Mouse (Mus musculus): Measurements from ENCODE around the gene Tnfrsf25. TPM values are rescaled to one million over a fixed set of nuclear protein-coding genes. Genes with fewer than 3 reads are reported as not detected.

Tnfrsf25 gene
- polyA plus RNA-seq, 1 experiment: 7.0 TPM

DNA sequence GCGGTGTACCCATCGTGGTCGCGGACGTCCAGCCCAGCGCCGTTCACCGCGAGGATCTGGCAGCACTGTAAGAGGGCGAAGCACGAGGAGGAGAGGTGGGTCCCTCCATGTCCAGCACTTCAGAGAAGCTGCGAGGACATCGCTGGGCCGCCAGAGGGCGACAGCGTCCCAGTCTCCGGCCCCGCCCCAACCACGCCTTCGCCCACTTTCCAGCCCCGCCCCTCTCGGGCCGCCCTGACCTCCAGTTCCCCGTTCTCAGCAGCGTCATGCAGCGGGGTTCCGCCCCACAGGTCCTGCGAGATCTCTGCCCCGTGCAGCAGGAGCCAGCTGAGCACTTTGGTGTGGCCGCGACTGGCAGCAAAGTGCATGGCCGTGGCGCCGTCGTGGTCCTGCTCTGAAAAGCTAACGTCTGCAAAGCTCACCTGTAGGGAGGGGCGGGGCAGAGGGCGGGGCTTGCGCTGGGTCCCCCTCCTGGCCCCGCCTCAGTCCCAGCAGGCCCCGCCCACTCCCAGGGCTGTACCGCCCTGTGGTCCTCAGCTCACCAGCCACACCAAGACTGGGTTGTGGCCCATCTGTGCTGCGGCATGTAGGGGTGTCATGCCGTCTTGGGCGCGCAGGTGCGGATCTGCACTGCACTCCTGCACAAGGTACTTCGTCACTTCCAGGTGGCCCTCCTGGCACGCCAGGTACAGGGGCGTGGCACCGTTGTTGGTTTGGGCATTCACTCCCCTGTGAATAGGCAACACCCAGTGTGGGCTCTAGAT is 22.9 kb downstream of the Tnfrsf25 start:
- peak in 1 of 2 experiments; percentile 76 for DNase-seq (ENCODE audit: extremely low spot score in 1 of 2, low spot score in 1 of 2)

DNA sequence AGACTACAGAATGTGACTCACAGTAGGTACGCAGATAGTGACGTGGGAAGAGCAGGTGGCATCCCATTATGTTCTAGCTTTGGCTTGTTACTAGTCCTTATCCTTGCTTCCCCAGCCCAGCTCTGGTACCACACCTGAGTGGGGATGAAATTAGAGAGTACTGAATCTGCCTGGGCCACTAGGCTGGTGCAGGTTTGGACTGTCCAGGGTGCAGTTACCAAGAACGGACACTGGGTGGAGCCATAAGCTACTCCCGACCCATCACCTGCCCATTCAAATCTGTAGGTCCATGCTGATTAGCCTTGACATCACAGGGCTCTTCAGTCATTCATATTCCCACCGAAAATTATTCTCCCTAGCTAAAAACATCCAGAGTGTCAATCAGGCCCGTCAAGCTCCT is 24.7 kb downstream of the Tnfrsf25 start:
- DNase-seq (ENCODE audit: extremely low spot score in 1 of 2, low spot score in 1 of 2): peak in 1 of 2 experiments; percentile 52

DNA sequence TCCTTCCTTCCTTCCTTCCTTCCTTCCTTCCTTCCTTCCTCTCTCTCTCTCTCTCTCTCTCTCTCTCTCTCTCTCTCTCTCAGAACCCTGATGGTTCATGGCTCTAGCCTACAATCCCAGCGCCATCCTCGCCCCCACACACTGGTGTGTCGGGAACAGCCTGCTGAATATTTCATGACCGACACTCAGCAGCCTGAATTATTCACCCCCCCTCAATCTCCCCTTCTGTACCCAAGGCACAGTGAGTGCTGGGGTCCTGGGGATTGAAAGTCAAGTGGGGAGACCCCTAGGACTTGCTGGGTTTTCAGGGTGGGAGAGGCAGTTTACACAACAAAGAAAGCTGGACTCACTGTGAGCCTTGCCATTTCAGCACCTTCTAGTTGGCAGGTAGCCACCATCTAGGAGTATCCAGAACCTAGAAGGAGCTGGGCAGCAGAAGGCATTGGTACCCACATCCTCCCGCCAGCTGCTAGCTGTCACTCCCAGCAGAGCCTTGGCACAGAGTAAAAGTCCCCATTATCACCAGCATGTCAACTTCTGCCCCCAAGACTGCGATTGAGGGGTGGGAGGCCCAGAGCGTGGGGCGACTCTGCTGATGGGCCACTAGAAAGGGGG is 25.9 kb downstream of the Tnfrsf25 start:
- peak in 1 of 2 experiments; percentile 62 for DNase-seq (ENCODE audit: extremely low spot score in 1 of 2, low spot score in 1 of 2)

DNA sequence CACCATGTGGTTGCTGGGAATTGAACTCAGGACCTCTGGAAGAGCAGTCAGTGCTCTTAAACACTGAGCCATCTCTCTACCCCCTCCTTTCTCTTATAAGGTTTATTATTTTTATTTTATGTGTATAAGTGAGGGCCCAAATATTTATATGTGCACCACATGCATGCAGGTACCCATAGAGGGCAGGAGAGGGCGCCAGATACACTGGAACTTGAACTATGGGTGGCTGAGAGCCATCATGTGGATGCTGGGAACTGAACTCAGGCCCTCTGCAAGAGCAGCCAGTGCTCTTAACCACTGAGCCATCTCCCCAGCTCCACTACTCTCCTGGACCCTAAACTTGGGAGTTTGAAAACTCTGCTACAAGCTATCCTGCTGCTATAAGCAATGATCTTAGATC is 27.9 kb downstream of the Tnfrsf25 start:
- DNase-seq (ENCODE audit: extremely low spot score in 1 of 2, low spot score in 1 of 2): no peak

DNA sequence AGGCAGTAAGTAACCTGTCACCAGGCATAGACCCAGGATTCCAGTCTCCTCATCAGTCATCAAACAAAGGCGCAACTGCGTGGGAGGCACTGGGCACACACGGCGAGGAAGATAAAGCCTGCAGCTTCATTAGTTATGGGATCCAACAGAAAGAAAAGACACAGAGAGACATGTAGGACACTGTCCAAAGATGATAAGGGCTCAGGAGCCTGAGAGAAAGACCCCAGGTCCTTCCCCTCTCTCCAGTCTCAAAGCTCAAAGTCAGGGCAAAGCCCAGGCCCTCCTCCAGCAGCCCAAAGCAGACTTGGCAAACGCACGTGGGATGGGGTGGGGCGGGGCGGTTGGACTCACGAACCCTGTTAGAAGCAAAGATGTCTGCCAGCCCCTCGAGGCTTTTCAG is 29.7 kb downstream of the Tnfrsf25 start:
- no peak for DNase-seq (ENCODE audit: extremely low spot score in 1 of 2, low spot score in 1 of 2)

DNA sequence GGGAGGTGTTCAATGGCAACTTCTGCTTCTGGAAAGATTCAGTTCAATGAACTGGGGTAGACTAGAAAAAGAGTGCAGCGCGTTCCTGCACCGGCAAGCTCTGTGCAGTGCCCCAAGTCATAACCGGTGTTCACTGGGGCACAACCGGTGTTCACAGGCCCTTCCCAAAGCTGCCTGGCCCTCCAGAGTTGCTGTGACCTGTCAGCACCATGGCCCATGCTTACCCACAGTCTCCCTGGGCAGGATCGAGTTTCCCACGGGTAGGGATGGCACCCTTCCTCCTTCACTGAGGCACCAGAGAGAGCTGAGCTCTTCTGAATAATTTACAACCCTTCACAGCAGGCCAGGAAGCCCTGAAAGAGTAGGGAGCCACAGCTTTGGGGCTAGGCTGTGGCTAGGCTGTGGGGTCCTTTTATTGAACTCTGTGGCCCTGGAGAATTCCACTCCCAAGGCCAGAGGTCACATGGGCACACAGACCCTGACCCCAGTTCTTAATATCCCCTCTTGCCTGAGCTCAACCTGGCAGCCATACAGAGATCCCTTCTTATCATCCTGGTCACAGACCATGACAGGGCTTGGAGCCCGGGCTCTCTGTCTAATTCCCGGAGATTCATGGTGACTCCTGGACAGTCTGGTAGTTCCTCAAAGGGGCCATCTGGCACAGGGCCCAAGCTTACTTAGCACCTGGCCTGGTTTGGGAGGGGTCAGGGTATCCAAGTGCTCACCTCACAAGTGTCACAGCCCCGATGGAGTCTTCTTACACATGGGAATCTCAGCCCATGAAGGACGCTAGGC is 30.5 kb downstream of the Tnfrsf25 start:
- no peak for DNase-seq (ENCODE audit: extremely low spot score in 1 of 2, low spot score in 1 of 2)

DNA sequence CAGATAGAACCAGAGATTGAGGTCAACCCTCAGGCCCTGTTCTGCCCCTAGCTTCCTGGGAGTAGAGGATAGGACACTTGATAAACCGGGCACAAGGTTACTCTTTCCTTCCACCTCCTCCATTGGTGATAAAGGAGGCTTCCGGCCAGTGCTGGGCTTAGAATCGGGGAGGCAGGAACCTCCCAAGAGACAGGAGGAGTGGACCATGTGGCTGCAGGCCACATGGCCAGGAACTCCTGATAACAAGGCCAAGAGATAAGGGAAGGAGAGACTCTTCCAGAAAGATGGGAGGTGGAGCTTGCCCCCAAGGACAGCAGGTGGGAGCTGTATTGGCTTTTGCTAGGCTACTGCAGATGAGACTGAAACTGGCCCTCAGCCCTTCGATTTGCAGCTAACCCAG is 34.8 kb downstream of the Tnfrsf25 start:
- DNase-seq (ENCODE audit: extremely low spot score in 1 of 2, low spot score in 1 of 2): no peak

DNA sequence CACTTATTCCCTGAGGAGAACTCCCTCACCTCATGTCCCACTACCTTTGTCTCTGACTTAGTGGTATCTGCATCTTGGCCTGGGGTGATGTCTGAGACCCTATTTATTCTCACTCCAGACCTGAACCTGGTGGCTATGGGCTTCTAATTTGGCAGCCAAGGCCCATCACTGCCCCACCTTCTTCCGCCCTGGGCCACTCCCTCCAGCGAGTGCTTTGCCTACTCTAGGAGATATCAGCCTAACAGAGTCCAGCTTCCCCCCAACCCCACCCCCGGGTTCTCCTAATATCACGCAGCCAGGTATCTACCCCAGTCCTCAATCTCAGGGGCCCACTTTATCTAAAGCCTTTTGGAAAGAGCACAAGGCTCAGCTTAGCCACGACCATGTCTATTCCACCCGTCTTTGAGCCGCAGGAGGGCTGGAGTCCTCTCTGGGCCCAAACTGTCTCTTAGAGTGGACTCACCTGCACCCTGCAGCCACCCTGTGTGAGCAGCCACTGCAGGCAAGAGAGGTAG is 35.8 kb downstream of the Tnfrsf25 start:
- no peak for DNase-seq (ENCODE audit: extremely low spot score in 1 of 2, low spot score in 1 of 2)

DNA sequence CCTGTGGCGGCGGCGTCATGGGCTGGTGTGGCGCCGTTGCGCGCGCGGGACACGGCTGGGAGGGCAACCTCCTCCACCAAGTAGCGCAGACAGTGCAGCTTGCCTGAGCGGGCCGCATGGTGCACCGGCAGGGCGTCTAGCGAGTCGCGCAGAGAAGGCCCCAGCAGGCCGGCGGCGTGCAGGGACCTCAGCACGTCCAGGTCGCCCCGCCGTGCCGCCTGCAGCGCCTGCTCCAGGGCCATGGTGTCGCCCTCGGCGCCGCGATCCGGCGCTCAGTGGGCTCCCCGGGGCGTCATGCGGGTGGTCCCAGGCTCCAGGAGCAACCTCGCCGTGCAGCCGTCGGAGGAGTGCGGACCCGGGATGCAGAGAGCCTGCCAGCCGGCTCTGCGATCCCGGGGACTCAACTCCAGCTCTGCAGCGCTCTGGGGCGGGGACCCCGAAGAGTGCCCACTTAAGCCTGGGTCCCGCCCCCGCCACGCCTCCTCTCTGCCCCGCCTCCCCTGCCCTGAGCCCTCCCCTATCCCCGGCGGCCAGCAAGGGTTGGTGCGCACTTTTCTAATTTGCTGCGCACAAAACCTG is 36.3 kb downstream of the Tnfrsf25 start, which contains the start of gene Espn:
Espn (minus strand) TSS at position 406 of the 579 bp plus-strand sequence.
- no peak for DNase-seq (ENCODE audit: extremely low spot score in 1 of 2, low spot score in 1 of 2)

DNA sequence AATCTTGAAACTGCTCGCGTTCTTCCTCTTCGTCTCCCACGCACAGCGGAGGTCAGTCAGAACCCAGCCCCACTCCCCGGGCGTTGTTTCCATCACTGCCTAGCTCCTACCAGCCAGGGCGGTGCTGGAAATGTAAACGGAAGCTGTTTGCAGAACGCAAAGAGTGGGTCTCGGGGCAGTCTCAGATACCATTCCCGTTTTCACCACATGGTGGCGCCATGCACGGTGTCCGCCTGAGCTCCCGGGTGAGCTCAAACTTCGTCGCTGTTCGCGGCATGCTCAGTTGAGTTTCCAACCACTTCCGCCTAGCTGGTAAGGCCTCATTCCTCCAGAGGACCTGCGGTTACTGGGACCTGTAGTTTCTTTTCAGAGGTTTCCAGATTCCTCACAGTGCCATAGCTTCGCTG is 38.0 kb downstream of the Tnfrsf25 start:
- DNase-seq (ENCODE audit: extremely low spot score in 1 of 2, low spot score in 1 of 2): peak in 1 of 2 experiments; percentile 87

DNA sequence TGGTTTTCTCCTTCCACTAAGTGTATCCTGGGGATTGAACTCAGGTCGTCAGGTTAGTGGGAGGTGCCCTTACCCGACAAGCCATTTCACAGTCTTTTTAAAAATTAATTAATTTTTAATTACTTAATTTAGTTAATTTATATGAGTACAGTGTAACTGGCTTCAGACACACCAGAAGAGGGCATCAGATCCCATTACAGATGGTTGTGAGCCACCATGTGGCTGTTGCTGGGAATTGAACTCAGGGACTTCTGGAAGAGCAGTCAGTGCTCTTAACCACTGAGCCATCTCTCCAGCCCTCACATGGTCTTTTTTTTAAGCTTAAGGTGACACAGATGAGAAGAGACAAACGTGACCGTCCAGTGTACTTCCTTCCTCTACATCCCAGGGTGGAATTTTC is 39.3 kb downstream of the Tnfrsf25 start:
- no peak for DNase-seq (ENCODE audit: extremely low spot score in 1 of 2, low spot score in 1 of 2)

DNA sequence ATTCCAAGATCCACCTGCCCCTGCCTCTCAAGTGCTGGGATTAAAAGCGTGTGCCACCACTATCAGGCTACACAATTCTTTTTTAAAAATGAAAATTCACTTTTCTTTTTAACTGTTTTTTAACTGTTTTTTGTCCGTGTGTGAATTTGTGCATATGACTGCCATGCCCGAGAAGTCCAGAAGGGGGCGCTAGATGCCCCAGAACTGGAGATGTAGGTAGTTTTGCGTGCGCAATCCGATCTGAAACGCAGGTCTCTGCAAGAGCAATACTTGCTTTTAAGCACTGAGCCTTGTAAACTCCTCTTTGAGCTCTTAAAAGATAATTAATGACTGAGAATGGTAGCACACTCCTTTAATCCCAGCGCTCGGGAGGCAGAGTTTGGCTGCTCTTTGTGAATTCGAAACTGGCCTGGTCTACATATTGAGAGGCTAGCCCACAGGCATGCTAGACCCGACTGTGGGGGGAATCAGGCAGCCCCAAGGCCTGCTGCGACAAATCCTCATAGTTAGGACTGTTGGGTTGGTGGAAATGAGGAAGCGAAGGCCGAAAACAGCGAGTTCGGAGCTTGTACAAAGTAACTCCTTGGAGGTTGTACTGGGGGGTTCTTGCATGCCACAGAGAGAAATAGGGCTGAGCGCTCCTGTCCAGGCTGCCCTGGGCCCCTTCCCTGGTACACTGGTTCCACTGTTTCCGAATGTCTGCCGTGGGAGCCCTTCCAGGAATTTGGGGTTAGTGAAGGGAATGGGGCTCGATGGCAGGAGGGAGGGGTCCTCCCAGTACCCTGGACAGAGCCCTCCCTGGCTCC is 42.2 kb downstream of the Tnfrsf25 start:
- DNase-seq (ENCODE audit: extremely low spot score in 1 of 2, low spot score in 1 of 2): peak in 1 of 2 experiments; percentile 72

DNA sequence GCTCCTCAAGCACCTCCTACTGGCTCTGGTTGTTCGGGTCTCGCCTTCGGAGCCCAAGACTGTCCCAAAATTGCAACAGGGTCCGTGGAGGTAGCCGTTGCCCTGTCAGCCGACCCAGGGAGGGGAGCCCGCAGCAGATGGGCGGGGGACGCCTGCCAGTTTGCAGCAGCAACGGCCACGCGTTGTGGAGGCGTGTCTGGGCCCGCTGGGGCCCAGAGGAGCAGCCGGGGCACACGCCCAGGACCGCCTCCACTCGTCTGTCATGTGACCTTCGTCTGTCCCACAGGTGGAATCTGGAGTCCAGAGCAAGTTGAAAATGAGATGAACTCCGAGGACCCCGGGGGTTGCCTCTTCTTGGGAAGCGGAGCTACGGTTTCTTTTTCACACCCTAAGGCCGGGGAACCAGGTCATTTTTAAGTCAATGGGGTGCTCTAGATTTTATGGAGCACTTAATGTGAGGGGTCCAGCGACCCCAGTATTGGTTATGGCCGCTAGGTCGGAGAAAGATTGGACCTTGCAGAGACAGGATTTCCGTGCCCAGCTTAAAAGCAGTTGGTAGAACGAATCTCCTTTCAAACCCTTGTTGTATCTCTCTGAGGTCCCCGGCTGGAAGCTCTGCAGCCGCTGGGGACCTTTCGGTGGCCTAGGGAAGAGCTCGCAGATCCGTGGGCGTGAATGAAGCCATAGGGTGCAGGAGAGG is 43.0 kb downstream of the Tnfrsf25 start, which contains the start of gene Hes2:
Hes2 (plus strand) TSS at position 283 of the 700 bp plus-strand sequence.
- DNase-seq (ENCODE audit: extremely low spot score in 1 of 2, low spot score in 1 of 2): no peak

DNA sequence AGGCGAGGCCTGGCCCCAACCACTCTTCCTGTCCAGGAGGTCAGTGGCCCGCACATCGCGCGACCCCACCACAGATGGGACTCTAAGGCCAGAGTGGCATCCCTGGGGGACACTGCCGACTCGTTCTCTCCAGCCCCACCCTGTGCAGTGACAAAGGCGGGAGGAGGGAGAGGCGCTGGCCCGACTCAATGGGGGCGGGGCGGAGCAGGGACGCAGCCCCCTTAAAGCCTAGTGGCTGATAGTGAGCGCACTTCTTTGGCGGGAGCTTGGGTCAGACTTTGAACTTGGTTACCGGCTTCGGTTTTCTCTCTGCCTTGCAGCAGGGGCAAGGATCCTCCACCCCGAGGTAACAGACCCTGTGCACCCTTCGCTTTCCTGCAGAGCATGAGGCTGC is 43.5 kb downstream of the Tnfrsf25 start:
- DNase-seq (ENCODE audit: extremely low spot score in 1 of 2, low spot score in 1 of 2): no peak

DNA sequence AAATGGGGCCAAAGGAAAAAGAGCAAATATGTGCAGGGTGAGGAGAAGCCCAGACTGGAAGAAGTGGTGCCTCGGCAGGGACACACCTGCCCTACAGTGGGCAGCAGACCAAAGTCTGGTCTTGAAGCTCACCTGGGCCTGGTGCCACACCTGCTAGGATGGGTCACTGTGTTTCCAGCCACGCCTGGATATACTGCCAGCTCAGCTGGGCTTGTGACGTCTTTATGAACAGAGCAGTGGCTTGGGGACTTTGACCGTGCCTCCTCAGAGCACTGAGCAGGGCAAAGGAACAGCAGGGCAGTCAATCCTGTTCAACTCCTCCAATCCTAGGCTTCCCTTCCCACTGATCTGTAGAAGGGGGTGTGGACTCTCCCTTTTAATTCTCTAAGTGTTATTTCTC is 45.0 kb downstream of the Tnfrsf25 start:
- no peak for DNase-seq (ENCODE audit: extremely low spot score in 1 of 2, low spot score in 1 of 2)

DNA sequence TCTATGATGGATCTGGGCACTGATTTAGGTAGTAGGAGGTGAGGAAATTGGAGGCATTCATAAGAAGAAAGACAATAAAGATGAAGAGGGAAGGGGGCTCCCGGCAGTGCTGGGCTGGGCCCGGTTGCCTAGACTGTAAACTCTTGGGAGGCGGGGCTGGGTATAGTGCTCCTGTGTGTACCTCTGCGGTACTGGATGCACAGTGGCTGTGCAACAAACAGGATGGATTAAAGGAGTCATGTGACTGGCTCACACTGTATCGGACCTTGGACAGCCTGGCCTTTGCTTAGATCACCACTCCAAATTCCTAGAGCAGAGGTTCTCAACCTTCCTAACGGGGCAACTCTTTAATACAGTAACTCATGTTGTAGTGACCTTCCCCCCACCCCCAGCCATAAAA is 45.9 kb downstream of the Tnfrsf25 start:
- DNase-seq (ENCODE audit: extremely low spot score in 1 of 2, low spot score in 1 of 2): no peak

DNA sequence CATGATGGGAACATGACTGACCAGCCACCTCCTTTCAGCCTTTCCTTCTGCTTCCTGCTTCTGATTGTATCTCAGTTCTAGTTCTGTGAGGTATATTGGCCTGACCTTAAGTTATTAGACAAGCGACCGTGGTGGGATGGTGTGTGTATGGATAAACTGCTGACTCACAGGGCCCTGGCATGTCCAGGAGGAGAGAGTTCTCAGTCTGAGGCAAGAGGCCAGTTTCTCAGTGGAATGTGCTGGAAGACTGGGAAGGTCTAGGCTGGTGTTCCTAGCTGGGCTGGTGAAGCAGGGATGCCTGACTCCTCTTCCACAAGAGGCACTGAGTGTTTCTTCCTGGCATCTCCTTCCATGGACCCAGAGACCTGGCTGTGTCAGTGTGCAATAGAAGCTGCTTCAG is 47.0 kb downstream of the Tnfrsf25 start:
- DNase-seq (ENCODE audit: extremely low spot score in 1 of 2, low spot score in 1 of 2): no peak

DNA sequence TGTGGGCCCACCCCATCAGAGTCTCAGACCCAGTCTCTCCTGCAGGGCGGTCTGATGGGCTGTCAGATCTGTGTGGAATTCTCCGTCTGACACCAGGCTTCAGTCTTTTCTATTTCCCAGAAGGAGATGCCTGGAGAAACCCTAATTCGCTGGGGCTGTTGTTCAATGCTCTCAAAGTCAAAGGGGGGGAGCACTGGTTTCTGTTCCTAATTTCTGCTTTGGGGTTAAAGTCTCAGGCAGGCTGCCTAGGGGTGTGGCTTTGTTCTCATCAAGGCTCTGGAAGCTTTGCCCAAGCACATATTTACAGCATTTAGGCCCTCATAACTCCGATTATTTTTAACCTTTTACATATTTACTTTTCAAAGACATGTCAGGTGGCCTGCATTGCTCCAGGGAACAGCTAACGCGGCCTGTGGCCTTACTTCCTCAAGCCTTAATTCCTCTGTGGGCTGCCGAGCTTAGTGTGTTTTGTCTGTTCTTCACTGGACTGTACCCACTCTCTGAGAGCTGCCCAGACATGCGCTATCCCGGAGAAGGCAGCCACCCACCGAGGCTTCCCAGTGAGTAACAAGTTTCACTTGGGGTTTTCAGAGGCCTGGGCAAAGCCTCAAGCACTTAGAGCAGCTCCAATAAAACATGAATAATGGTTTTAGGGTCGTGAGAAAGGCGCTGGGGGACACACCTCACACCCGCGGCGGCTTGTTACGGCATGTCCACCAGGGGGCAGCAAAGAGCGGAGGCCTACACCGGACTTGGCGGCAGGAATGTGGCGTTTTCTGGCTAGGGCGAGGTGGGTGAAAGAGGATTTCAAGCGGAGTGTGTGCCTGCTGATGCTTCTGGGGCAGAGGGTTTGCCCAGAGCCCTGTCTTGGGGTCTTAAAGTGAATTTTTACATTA is 49.5 kb downstream of the Tnfrsf25 start:
- DNase-seq (ENCODE audit: extremely low spot score in 1 of 2, low spot score in 1 of 2): peak in 1 of 2 experiments; percentile 72

All from frontal cortex, adult 2 months (tissue).